Mouse (Mus musculus): ENCODE measurements around the gene Plppr1.

DNA sequence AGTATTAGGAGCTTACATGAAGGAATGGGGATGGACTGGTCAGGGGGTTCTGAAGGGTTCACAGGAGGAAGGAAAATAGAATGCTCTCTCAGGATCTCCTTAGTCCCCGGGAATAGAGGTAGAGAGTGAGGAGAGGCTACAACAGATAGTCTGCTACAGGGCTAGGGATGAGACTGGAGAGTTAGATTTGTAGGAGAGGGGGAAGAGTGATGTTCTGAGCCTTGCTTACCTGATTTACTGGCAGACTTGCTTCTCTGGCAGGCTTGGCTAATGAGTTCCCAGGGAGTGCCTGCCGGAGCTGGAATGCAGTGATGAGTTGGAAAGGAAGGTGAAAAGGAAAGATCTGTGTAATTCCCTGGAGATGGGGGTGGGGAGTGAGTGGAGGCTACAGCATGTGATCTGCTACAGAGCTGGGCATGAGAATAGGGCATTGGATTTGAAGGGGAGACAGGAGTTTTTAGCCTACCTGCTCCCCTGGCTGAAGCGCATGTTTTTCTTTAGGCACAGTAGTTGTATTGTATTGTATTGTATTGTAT is 131.0 kb downstream of the Plppr1 start:
- TF ChIP-seq CTCF (IDR thresholded peaks at IDR 0.05; ENCODE audit: low read depth) (no peak), EP300 (optimal IDR thresholded peaks at IDR 0.05) (no peak)

All from stomach, postnatal 0 days (tissue).